Mouse (Mus musculus): ENCODE data around the gene Ddhd1.
"Not testable (repeated sequence)": the region's sequence is repeated elsewhere in the genome, so short reads cannot be mapped to it uniquely, and the experiment has no call there.

Gene Ddhd1

GRCm38 (mm10) chr14:45580923-45581827 lies 76.8 kb downstream of the Ddhd1 start:
- in situ Hi-C loops (cut with MboI), result not testable (repeated sequence)

GRCm38 (mm10) chr14:45566066-45566937 lies 91.6 kb downstream of the Ddhd1 start:
- in situ Hi-C loops (cut with MboI), result loop anchor here (10.0 kb wide), 1 partner anchor 128 kb away; no protein-coding TSS in a partner anchor

- in situ Hi-C loops (cut with MboI), result loop anchor here (10.0 kb wide), 1 partner anchor 129 kb away; no protein-coding TSS in a partner anchor
These were observed 92.5 kb downstream of the Ddhd1 start for GRCm38 (mm10) chr14:45565216-45566065.

- in situ Hi-C loops (cut with MboI), result loop anchor here (10.0 kb wide), 1 partner anchor 131 kb away; no protein-coding TSS in a partner anchor
These were observed 94.4 kb downstream of the Ddhd1 start for GRCm38 (mm10) chr14:45563577-45563976.

- in situ Hi-C loops (cut with MboI), result loop anchor here (10.0 kb wide), 1 partner anchor 133 kb away; no protein-coding TSS in a partner anchor
These were observed 96.3 kb downstream of the Ddhd1 start for GRCm38 (mm10) chr14:45561681-45562080.

GRCm38 (mm10) chr14:45559018-45559417 lies 98.9 kb downstream of the Ddhd1 start:
- in situ Hi-C loops (cut with MboI), result no loop called here

GRCm38 (mm10) chr14:45554336-45554735 lies 103.6 kb downstream of the Ddhd1 start:
- in situ Hi-C loops (cut with MboI), result no loop called here

GRCm38 (mm10) chr14:45553854-45554253 lies 104.1 kb downstream of the Ddhd1 start:
- in situ Hi-C loops (cut with MboI), result no loop called here

- in situ Hi-C loops (cut with MboI), result no loop called here
These were observed 105.5 kb downstream of the Ddhd1 start for GRCm38 (mm10) chr14:45552431-45552830.

- in situ Hi-C loops (cut with MboI), result no loop called here
These were observed 106.7 kb downstream of the Ddhd1 start for GRCm38 (mm10) chr14:45551121-45551768.

- in situ Hi-C loops (cut with MboI), result no loop called here
These were observed 107.8 kb downstream of the Ddhd1 start for GRCm38 (mm10) chr14:45550010-45550647.

- in situ Hi-C loops (cut with MboI), result no loop called here
These were observed 109.8 kb downstream of the Ddhd1 start for GRCm38 (mm10) chr14:45548118-45548517.

GRCm38 (mm10) chr14:45544905-45545304 lies 113.0 kb downstream of the Ddhd1 start:
- in situ Hi-C loops (cut with MboI), result no loop called here

GRCm38 (mm10) chr14:45544026-45544425 lies 113.9 kb downstream of the Ddhd1 start:
- in situ Hi-C loops (cut with MboI), result no loop called here

- in situ Hi-C loops (cut with MboI), result no loop called here
These were observed 118.1 kb downstream of the Ddhd1 start for GRCm38 (mm10) chr14:45539659-45540468.

Measured in mature B cell (primary cell).